Mouse (Mus musculus): ENCODE data around the gene Dab2. TPM values are rescaled to one million over a fixed set of nuclear protein-coding genes. Genes with fewer than 3 reads are reported as not detected.

Gene Dab2
- polyA plus RNA-seq, 1 experiment from 2014 or later = 19.4 TPM

DNA sequence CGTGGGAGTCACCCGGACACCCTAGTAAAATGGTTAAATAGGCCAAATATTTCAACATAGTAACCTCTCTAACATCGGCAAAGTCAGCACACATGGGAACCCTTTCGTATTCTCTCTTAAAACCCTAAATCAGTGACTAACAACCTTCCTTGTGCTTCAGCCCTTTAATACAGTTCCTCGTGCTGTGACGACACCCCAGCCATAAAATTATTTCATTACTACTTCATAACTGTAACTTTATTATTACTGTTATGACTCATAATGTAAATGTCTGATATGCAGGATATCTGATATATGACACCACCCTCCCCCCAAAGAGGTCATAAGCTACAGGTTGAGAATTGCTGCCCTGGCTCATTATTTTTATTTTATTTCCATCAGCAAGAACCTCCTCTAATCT, 19.8 kb downstream of the Dab2 start:
- no peak overlapping the region for H3K27ac ChIP-seq (ENCODE audit: low read length)
- no peaks in the 10 kb centered on the region for H3K36me3 ChIP-seq (ENCODE audit: control insufficient read depth, insufficient read depth, low read length)
- no peak for ATAC-seq
- H3K27me3 ChIP-seq (ENCODE audit: control insufficient read depth, insufficient read depth, low read depth, low read length) = no peaks in the 10 kb centered on the region
- H3K9me3 ChIP-seq (replicated peaks; ENCODE audit: control insufficient read depth, low read length, poor library complexity, severe bottlenecking) = no peaks in the 10 kb centered on the region
- WGBS = 94% methylated on average over 6 of the region's 6 CpGs
- no peak overlapping the region for H3K9ac ChIP-seq (ENCODE audit: low read depth, low read length)
- H3K4me1 ChIP-seq (ENCODE audit: control insufficient read depth, insufficient read depth, low read length) = no peaks in the 10 kb centered on the region
- no peak overlapping the region for H3K4me3 ChIP-seq (ENCODE audit: low read depth, low read length)
- no peak overlapping the region for H3K4me2 ChIP-seq (ENCODE audit: low read length)

DNA sequence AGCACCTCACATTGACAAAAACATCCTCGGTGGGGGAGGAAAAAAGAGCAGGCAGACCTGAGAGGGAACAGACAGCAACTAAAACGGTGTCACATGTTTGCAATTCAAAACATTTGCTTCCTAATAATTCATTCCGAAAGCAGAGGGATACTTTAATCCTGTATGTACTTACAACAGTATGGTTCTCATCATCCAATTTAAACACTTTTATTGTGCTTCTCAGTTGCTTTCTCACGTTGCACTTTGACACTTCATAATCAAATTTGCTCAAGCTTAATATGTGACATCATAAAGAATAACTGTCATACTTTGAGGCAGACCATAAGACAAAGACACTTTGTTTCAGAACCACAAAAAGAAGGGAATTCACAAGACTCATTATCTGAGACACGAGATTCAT, 20.9 kb downstream of the Dab2 start:
- no peak for ATAC-seq
- Histone ChIP-seq H3K27me3 (ENCODE audit: control insufficient read depth, insufficient read depth, low read depth, low read length) (no peaks in the 10 kb centered on the region), H3K9ac (ENCODE audit: low read depth, low read length) (no peak overlapping the region), H3K9me3 (replicated peaks; ENCODE audit: control insufficient read depth, low read length, poor library complexity, severe bottlenecking) (no peaks in the 10 kb centered on the region), H3K4me1 (ENCODE audit: control insufficient read depth, insufficient read depth, low read length) (no peaks in the 10 kb centered on the region), H3K4me2 (ENCODE audit: low read length) (no peak overlapping the region), H3K4me3 (ENCODE audit: low read depth, low read length) (no peak overlapping the region), H3K36me3 (ENCODE audit: control insufficient read depth, insufficient read depth, low read length) (no peaks in the 10 kb centered on the region), H3K27ac (ENCODE audit: low read length) (no peak overlapping the region)
- 68% methylated on average over 5 of the region's 5 CpGs for WGBS

DNA sequence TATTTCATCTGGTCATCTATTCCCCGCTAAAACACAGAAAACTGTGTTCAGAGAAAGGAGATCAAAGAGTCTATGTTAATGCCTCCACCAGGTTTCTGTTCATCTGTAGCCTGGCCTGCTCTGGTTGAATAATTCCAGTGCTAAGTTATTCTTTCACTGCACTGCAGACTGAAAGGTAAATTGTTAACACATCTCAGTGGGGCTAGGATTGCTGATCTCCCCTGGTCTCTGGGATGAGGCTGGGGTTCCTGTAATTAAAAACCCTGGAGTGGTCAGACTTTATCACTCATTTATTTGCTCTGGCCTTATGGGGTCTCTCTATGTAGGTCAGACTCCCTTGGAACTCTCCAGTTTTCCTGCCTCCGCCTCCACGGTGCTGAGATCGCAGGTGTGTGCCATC, 21.7 kb downstream of the Dab2 start:
- Histone ChIP-seq H3K9me3 (replicated peaks; ENCODE audit: control insufficient read depth, low read length, poor library complexity, severe bottlenecking) (no peaks in the 10 kb centered on the region), H3K4me2 (ENCODE audit: low read length) (no peak overlapping the region), H3K9ac (ENCODE audit: low read depth, low read length) (no peak overlapping the region), H3K27me3 (ENCODE audit: control insufficient read depth, insufficient read depth, low read depth, low read length) (no peaks in the 10 kb centered on the region), H3K27ac (ENCODE audit: low read length) (no peak overlapping the region), H3K4me3 (ENCODE audit: low read depth, low read length) (no peak overlapping the region), H3K4me1 (ENCODE audit: control insufficient read depth, insufficient read depth, low read length) (no peaks in the 10 kb centered on the region), H3K36me3 (ENCODE audit: control insufficient read depth, insufficient read depth, low read length) (no peaks in the 10 kb centered on the region)
- ATAC-seq = no peak
- 79% methylated on average over 4 of the region's 4 CpGs for WGBS

DNA sequence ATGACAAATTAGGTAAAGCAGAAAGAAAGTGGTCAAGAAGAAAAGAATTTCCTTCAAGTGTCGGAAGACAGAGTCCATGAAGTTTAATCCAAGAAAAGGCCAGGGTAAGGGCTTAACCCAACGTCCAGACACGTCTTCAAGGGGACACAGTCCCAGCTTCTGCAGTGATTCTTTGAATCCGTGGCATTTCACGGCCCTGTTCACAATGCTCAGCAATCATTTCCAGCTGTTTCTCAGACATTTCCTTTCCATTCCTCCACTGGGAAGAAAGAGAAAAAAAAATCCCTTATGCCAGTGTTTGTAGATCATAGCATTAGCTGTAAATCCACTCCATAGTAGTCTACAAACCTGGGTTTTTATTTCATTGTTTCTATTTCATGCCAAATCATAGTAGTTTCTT, 22.7 kb downstream of the Dab2 start:
- ATAC-seq = no peak
- Histone ChIP-seq H3K9me3 (replicated peaks; ENCODE audit: control insufficient read depth, low read length, poor library complexity, severe bottlenecking) (no peaks in the 10 kb centered on the region), H3K4me2 (ENCODE audit: low read length) (no peak overlapping the region), H3K27ac (ENCODE audit: low read length) (no peak overlapping the region), H3K4me3 (ENCODE audit: low read depth, low read length) (no peak overlapping the region), H3K36me3 (ENCODE audit: control insufficient read depth, insufficient read depth, low read length) (no peaks in the 10 kb centered on the region), H3K9ac (ENCODE audit: low read depth, low read length) (no peak overlapping the region), H3K4me1 (ENCODE audit: control insufficient read depth, insufficient read depth, low read length) (no peaks in the 10 kb centered on the region), H3K27me3 (ENCODE audit: control insufficient read depth, insufficient read depth, low read depth, low read length) (no peaks in the 10 kb centered on the region)
- WGBS = 42% methylated on average over 5 of the region's 5 CpGs

DNA sequence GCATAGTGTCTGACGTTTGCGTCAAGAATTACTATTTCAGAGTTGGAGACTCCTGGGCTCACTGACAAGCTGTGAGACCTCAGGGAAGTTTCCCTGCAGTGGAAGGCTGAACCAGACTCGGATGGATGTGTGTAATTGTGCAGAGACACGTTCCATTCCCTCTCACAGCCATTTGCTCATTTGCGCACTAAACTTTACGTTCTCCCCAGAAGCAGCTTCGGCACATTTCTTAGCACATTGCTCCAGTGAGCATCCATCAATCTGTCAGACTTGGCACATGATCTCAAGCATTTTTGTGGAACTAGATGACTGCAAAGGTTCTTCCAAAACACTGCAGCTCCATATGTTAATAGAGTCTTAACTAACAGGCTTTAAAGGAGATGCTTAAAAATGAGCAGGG, 24.0 kb downstream of the Dab2 start:
- no peak overlapping the region for H3K4me2 ChIP-seq (ENCODE audit: low read length)
- WGBS = 83% methylated on average over 7 of the region's 7 CpGs
- no peak overlapping the region for H3K9ac ChIP-seq (ENCODE audit: low read depth, low read length)
- no peaks in the 10 kb centered on the region for H3K36me3 ChIP-seq (ENCODE audit: control insufficient read depth, insufficient read depth, low read length)
- no peak for ATAC-seq
- H3K27ac ChIP-seq (ENCODE audit: low read length) = no peak overlapping the region
- no peaks in the 10 kb centered on the region for H3K27me3 ChIP-seq (ENCODE audit: control insufficient read depth, insufficient read depth, low read depth, low read length)
- H3K4me1 ChIP-seq (ENCODE audit: control insufficient read depth, insufficient read depth, low read length) = no peaks in the 10 kb centered on the region
- no peaks in the 10 kb centered on the region for H3K9me3 ChIP-seq (replicated peaks; ENCODE audit: control insufficient read depth, low read length, poor library complexity, severe bottlenecking)
- H3K4me3 ChIP-seq (ENCODE audit: low read depth, low read length) = no peak overlapping the region

DNA sequence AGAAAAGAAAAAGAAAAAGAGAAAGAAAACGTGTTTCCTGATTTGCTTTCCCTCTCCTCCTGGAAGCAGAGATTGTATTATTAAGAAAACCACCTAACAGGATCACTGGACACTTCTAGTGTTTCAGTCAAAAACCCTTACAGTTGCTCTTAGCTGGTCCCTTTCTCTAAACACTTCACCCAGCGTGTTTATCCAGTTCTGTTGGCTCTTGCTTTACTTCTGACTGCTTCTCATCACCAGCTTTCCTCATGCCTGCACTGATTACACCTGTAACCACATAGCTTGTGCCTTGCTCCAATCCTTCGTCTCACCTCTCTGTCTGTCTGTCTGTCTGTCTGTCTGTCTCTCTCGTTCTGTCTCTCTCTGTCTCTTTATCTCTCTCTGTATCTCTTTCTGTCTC, 25.9 kb downstream of the Dab2 start:
- ATAC-seq = no peak
- H3K27me3 ChIP-seq (ENCODE audit: control insufficient read depth, insufficient read depth, low read depth, low read length) = no peaks in the 10 kb centered on the region
- no peak overlapping the region for H3K4me2 ChIP-seq (ENCODE audit: low read length)
- H3K36me3 ChIP-seq (ENCODE audit: control insufficient read depth, insufficient read depth, low read length) = no peaks in the 10 kb centered on the region
- H3K27ac ChIP-seq (ENCODE audit: low read length) = no peak overlapping the region
- no peak overlapping the region for H3K9ac ChIP-seq (ENCODE audit: low read depth, low read length)
- WGBS = 94% methylated on average over 4 of the region's 4 CpGs
- H3K4me3 ChIP-seq (ENCODE audit: low read depth, low read length) = no peak overlapping the region
- H3K9me3 ChIP-seq (replicated peaks; ENCODE audit: control insufficient read depth, low read length, poor library complexity, severe bottlenecking) = no peaks in the 10 kb centered on the region
- no peaks in the 10 kb centered on the region for H3K4me1 ChIP-seq (ENCODE audit: control insufficient read depth, insufficient read depth, low read length)

DNA sequence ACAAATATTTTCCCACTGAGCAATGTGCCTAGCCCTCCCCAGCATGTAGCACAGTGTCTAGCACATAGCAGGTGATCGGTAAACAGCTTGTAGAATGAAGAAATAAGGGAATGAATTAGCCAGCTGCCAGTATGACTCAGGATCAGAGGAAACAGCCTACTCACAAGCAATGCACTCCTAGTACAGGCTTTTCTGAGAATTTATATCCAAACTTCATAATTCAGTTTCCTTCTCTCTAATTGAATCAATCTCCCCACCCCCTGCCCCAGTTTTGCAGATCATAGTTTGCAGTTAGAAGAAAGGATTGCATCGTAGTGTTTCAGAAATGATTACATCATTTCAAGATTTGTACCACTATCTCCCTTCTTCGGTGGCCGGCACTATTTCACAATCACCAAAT, 26.4 kb downstream of the Dab2 start:
- no peak overlapping the region for H3K9ac ChIP-seq (ENCODE audit: low read depth, low read length)
- ATAC-seq = no peak
- no peak overlapping the region for H3K4me2 ChIP-seq (ENCODE audit: low read length)
- no peak overlapping the region for H3K4me3 ChIP-seq (ENCODE audit: low read depth, low read length)
- no peaks in the 10 kb centered on the region for H3K36me3 ChIP-seq (ENCODE audit: control insufficient read depth, insufficient read depth, low read length)
- WGBS = 83% methylated on average over 4 of the region's 4 CpGs
- no peaks in the 10 kb centered on the region for H3K27me3 ChIP-seq (ENCODE audit: control insufficient read depth, insufficient read depth, low read depth, low read length)
- no peaks in the 10 kb centered on the region for H3K4me1 ChIP-seq (ENCODE audit: control insufficient read depth, insufficient read depth, low read length)
- H3K9me3 ChIP-seq (replicated peaks; ENCODE audit: control insufficient read depth, low read length, poor library complexity, severe bottlenecking) = no peaks in the 10 kb centered on the region
- no peak overlapping the region for H3K27ac ChIP-seq (ENCODE audit: low read length)

DNA sequence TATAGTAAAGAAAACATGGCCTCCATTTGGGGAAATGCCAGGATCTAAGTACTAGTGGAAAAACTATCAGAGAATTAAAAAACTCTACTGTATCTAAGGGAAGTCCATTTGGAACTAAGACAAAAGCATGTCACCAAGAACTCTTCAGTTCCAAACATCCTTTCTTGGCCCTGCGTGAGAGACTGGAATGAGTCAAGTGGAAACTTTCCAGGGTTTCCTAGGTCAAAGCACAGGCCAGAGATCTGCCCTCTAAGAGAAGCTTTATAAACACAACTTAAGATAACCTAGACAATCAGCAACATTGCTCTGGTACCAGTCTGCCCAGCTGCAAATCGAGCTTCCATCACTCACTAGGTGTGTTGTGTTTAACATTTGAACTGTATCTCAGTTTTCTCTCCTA, 31.8 kb downstream of the Dab2 start:
- Histone ChIP-seq H3K4me1 (ENCODE audit: control insufficient read depth, insufficient read depth, low read length) (no peaks in the 10 kb centered on the region), H3K9ac (ENCODE audit: low read depth, low read length) (no peak overlapping the region), H3K27me3 (ENCODE audit: control insufficient read depth, insufficient read depth, low read depth, low read length) (no peaks in the 10 kb centered on the region), H3K9me3 (replicated peaks; ENCODE audit: control insufficient read depth, low read length, poor library complexity, severe bottlenecking) (no peaks in the 10 kb centered on the region), H3K36me3 (ENCODE audit: control insufficient read depth, insufficient read depth, low read length) (no peaks in the 10 kb centered on the region), H3K4me3 (ENCODE audit: low read depth, low read length) (no peak overlapping the region), H3K4me2 (ENCODE audit: low read length) (no peak overlapping the region), H3K27ac (ENCODE audit: low read length) (no peak overlapping the region)
- WGBS = 75% methylated on average over 2 of the region's 2 CpGs
- ATAC-seq = no peak

DNA sequence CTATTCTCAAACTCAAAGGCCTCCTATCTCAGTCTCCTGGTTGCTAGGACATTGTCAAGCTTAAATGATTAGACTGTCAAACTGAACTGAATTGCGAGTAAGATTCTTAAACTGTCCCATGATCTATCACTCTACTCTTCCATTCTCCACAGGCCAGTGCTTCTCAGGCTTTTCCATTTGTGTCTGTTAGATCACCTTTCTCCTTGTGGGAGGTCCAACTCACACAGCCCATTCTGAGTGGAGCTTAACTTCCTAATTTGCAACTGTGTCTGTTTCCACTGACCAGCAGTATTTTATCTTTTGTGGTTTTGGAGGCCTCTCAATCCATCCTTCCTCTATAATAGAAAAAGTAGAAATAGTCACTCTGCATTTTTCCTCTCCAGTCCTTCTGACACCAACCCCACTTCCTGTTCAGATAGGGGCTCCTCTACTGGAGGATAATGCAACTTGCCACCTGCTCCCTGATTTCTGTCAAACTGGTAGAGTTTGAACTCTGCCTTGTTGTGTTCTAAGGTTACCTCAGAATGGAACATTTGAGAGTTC, 35.1 kb downstream of the Dab2 start:
- H3K9me3 ChIP-seq (replicated peaks; ENCODE audit: control insufficient read depth, low read length, poor library complexity, severe bottlenecking) = no peaks in the 10 kb centered on the region
- H3K4me1 ChIP-seq (ENCODE audit: control insufficient read depth, insufficient read depth, low read length) = no peaks in the 10 kb centered on the region
- H3K4me3 ChIP-seq (ENCODE audit: low read depth, low read length) = no peak overlapping the region
- no peaks in the 10 kb centered on the region for H3K36me3 ChIP-seq (ENCODE audit: control insufficient read depth, insufficient read depth, low read length)
- no peaks in the 10 kb centered on the region for H3K27me3 ChIP-seq (ENCODE audit: control insufficient read depth, insufficient read depth, low read depth, low read length)
- H3K9ac ChIP-seq (ENCODE audit: low read depth, low read length) = no peak overlapping the region
- ATAC-seq = no peak
- H3K4me2 ChIP-seq (ENCODE audit: low read length) = no peak overlapping the region
- WGBS = 85% methylated on average over 1 of the region's 1 CpGs
- H3K27ac ChIP-seq (ENCODE audit: low read length) = no peak overlapping the region

DNA sequence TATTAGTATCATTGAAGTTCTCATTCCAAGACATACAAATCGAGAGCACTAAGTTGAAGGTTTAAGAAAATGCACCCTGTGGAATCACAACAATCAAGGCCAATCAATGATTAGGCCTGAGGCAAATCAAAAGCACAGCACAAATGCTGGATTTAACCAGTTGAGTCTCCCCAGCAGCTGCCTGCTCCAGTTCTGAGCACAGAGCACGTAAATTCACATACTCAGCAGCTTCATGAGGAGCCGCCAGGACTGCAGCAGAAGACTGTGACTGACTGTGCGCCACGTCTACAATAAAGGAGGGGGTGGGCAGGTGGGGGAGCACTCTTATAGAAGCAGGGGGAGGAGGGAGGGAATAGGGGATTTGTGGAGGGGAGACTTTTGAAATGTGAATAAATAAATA, 40.2 kb downstream of the Dab2 start:
- WGBS = 69% methylated on average over 5 of the region's 5 CpGs
- H3K4me1 ChIP-seq (ENCODE audit: control insufficient read depth, insufficient read depth, low read length) = no peaks in the 10 kb centered on the region
- H3K9ac ChIP-seq (ENCODE audit: low read depth, low read length) = no peak overlapping the region
- no peak overlapping the region for H3K4me2 ChIP-seq (ENCODE audit: low read length)
- no peaks in the 10 kb centered on the region for H3K9me3 ChIP-seq (replicated peaks; ENCODE audit: control insufficient read depth, low read length, poor library complexity, severe bottlenecking)
- H3K36me3 ChIP-seq (ENCODE audit: control insufficient read depth, insufficient read depth, low read length) = no peaks in the 10 kb centered on the region
- no peaks in the 10 kb centered on the region for H3K27me3 ChIP-seq (ENCODE audit: control insufficient read depth, insufficient read depth, low read depth, low read length)
- no peak overlapping the region for H3K4me3 ChIP-seq (ENCODE audit: low read depth, low read length)
- H3K27ac ChIP-seq (ENCODE audit: low read length) = no peak overlapping the region
- ATAC-seq = no peak; the same call in 1 of the 2 replicates
